Mouse (Mus musculus): ENCODE measurements around the gene AW011738.

DNA sequence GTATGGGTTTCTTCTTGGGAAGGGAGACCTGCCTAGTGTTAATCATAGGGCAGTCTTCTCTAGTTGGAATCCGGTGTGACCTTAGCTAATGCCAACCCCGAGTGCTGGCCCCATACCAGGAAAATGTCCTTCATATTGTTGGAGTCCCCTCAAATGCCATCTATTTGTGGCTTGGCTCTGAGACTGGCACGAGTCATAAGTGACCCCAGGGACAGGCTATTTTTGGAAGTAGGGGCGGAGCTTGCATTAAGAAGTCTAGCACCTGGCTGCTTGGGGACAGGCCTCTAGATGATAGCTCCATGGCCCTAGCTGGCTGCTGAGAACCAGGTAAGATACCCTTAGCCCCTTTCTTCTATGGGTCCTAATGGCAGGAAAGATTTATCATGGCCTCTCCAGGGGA, 12.5 kb downstream of the AW011738 start, which contains the start of gene Perm1:
- TF ChIP-seq POLR2A (IDR thresholded peaks at IDR 0.05; ENCODE audit: insufficient read length, low read depth) (no peak), USF1 (IDR thresholded peaks at IDR 0.05; ENCODE audit: low read depth) (no peak), MAX (IDR thresholded peaks at IDR 0.05; ENCODE audit: low read depth) (no peak), POLR2AphosphoS2 (IDR thresholded peaks at IDR 0.05; ENCODE audit: insufficient read length, low read depth) (no peak), E2F4 (IDR thresholded peaks at IDR 0.05; ENCODE audit: insufficient read depth) (no peak), TCF12 (IDR thresholded peaks at IDR 0.05; ENCODE audit: insufficient read depth, poor library complexity, severe bottlenecking) (no peak), SRF (IDR thresholded peaks at IDR 0.05; ENCODE audit: control insufficient read depth, insufficient read length, low read depth) (no peak), CEBPB (IDR thresholded peaks at IDR 0.05; ENCODE audit: insufficient read depth, poor library complexity, severe bottlenecking) (no peak), MYOG (IDR thresholded peaks at IDR 0.05; ENCODE audit: control insufficient read depth in 1 of 3, insufficient read depth in 1 of 3, insufficient read length in 2 of 3, low read depth in 2 of 3) (no peak), TCF3 (IDR thresholded peaks at IDR 0.05; ENCODE audit: insufficient read length, low read depth) (no peak), MYOD1 (IDR thresholded peaks at IDR 0.05; ENCODE audit: control insufficient read depth in 1 of 3, insufficient read length in 2 of 3, low read depth in 2 of 3) (no peak)

Data from myocyte (in vitro differentiated cells).